Mouse (Mus musculus) liver, embryonic 14.5 days (tissue): Measurements from ENCODE around the gene Prdm13. TPM values are rescaled to one million over a fixed set of nuclear protein-coding genes. Genes with fewer than 3 reads are reported as not detected.

ENCODE experiments used
- ATAC-seq: fragments of 200-750 bp; cut with Nextera tagmentation; 2 replicates; pipeline ENCODE4 v1.8.0; 2017; ENCODE audit warnings: moderate number of reproducible peaks, mild to moderate bottlenecking, moderate library complexity; ENCODE audit not compliant: insufficient read depth
- DNase-seq, 3 experiments: peaks; one replicate each; pipeline ENCODE4 v3.0.0-alpha.2; 2012 to 2013; ENCODE audit warnings: low read depth in 3 of 3, low spot score in 3 of 3
- H3K27ac ChIP-seq: fragments of 300-500 bp; sonication (generic); 2 replicates; pipeline ENCODE4 v1.5.1; 2014; ENCODE audit warnings: moderate library complexity, mild to moderate bottlenecking, control low read depth, inconsistent platforms
- H3K27me3 ChIP-seq: fragments of 300-500 bp; sonication (generic); 2 replicates; pipeline ENCODE4 v1.6.1; 2014; ENCODE audit warnings: mild to moderate bottlenecking, low read length, moderate library complexity; ENCODE audit not compliant: control insufficient read depth, insufficient read depth
- H3K36me3 ChIP-seq: fragments of 300-500 bp; sonication (generic); replicated peaks from 2 replicates; pipeline ENCODE4 v1.6.1; 2014; ENCODE audit warnings: low read depth; ENCODE audit not compliant: control insufficient read depth, insufficient read depth
- H3K4me1 ChIP-seq, 2 experiments: fragments of 200-500 bp in 1 of 2; fragments of 300-500 bp in 1 of 2; sonication (generic) in 1 of 2; replicated peaks; 2 replicates each; pipeline ENCODE4 v1.6.1; 2012 to 2014; ENCODE audit warnings: antibody characterized with exemption in 1 of 2, inconsistent platforms in 1 of 2, low read length in 1 of 2; ENCODE audit not compliant: control insufficient read depth in 2 of 2, insufficient read depth in 2 of 2
- H3K4me2 ChIP-seq: fragments of 300-500 bp; sonication (generic); 2 replicates; pipeline ENCODE4 v1.6.1; 2014; ENCODE audit warnings: low read depth, mild to moderate bottlenecking, control low read depth, moderate library complexity
- H3K4me3 ChIP-seq, 2 experiments: fragments of 200-500 bp in 1 of 2; fragments of 300-500 bp in 1 of 2; sonication (generic) in 1 of 2; 2 replicates each; pipeline ENCODE4 v1.5.1; 2012 to 2014; ENCODE audit warnings: low read depth in 2 of 2, low read length in 2 of 2, mild to moderate bottlenecking in 2 of 2, control low read depth in 1 of 2, inconsistent platforms in 1 of 2, moderate library complexity in 1 of 2; ENCODE audit not compliant: insufficient read depth in 1 of 2
- H3K9ac ChIP-seq: fragments of 300-500 bp; sonication (generic); replicated peaks from 2 replicates; pipeline ENCODE4 v1.6.1; 2014; ENCODE audit warnings: mild to moderate bottlenecking, control low read depth, moderate library complexity
- H3K9me3 ChIP-seq: fragments of 300-500 bp; sonication (generic); 2 replicates; pipeline ENCODE4 v1.6.1; 2016; ENCODE audit warnings: low read length, mixed read lengths; ENCODE audit not compliant: control insufficient read depth
- CTCF ChIP-seq: IDR thresholded peaks from 2 replicates; pipeline ENCODE4 v1.5.1; 2016; ENCODE audit warnings: antibody characterized with exemption, low read depth, control low read depth
- EP300 ChIP-seq: IDR thresholded peaks from 2 replicates; pipeline ENCODE4 v1.6.1; 2016; ENCODE audit warnings: antibody characterized with exemption, low read depth
- WGBS: fragments of 180-500 bp; shearing (Covaris S2); extraction: QIAGEN DNeasy Blood & Tissue Kit; methylation state at CpG from one replicate; pipeline ENCODE4 v1.1.7; 2014; ENCODE audit not compliant: insufficient replicate concordance; 5-methylcytosine and 5-hydroxymethylcytosine counted together
- polyA plus RNA-seq, 2 experiments: library from polyadenylated mRNA; depleted of rRNA in 1 of 2; stranded (reverse) in 1 of 2; unstranded in 1 of 2; fragments of >200 nt; fragmentation: Nextera tagmentation in 1 of 2; extraction: Ambion mirVana in 1 of 2; gene quantifications; 2 replicates each; pipeline versions ENCODE4 v1.2.1 to v1.2.3; 2012 to 2014

The Prdm13 gene
- polyA plus RNA-seq, 2 experiments: not detected

- no peak for ATAC-seq
- no peak overlapping the region for H3K4me2 ChIP-seq
- no peak overlapping the region for H3K4me3 ChIP-seq
- no peak for TF ChIP-seq CTCF
- no peak for TF ChIP-seq EP300
- no peak overlapping the region for H3K27ac ChIP-seq
- 6% methylated on average over 10 of the region's 10 CpGs for WGBS
- peaks cover 97% of the 10 kb centered on the region for H3K27me3 ChIP-seq
- H3K36me3 ChIP-seq: no peaks in the 10 kb centered on the region
- H3K9ac ChIP-seq: no peak overlapping the region
- no peak for DNase-seq
- no peaks in the 10 kb centered on the region for H3K9me3 ChIP-seq
- H3K4me1 ChIP-seq: no peaks in the 10 kb centered on the region
These were observed 4.8 kb downstream of the Prdm13 start for GRCm38 (mm10) chr4:21680971-21681370.

- TF ChIP-seq EP300 (no peak), CTCF (no peak)
- ATAC-seq (no peak), DNase-seq (no peak)
- H3K36me3 ChIP-seq: no peaks in the 10 kb centered on the region
- H3K9me3 ChIP-seq: no peaks in the 10 kb centered on the region
- peaks cover 95% of the 10 kb centered on the region for H3K27me3 ChIP-seq
- WGBS: 4% methylated on average over 42 of the region's 42 CpGs
- peak overlapping the region in 1 of 2 experiments; percentile 35; a peak in 2 of 4 replicates for H3K4me3 ChIP-seq
- H3K4me1 ChIP-seq: no peaks in the 10 kb centered on the region
- peak overlapping the region; percentile 42 for H3K4me2 ChIP-seq
- H3K9ac ChIP-seq: no peak overlapping the region
- no peak overlapping the region for H3K27ac ChIP-seq
These were observed 5.9 kb downstream of the Prdm13 start for GRCm38 (mm10) chr4:21679624-21680480.

GRCm38 (mm10) chr4:21678975-21679623 lies 6.7 kb downstream of the Prdm13 start:
- no peak overlapping the region for H3K27ac ChIP-seq
- no peak overlapping the region for H3K9ac ChIP-seq
- peaks cover 95% of the 10 kb centered on the region for H3K27me3 ChIP-seq
- no peaks in the 10 kb centered on the region for H3K4me1 ChIP-seq
- peak overlapping the region in 1 of 2 experiments; percentile 35; a peak in 2 of 4 replicates for H3K4me3 ChIP-seq
- H3K9me3 ChIP-seq: no peaks in the 10 kb centered on the region
- H3K36me3 ChIP-seq: no peaks in the 10 kb centered on the region
- peak overlapping the region; percentile 42 for H3K4me2 ChIP-seq
- ATAC-seq (no peak; the same call in 1 of the 2 replicates), DNase-seq (no peak)
- no peak for TF ChIP-seq EP300
- WGBS: 1% methylated on average over 51 of the region's 79 CpGs

GRCm38 (mm10) chr4:21678101-21678974 lies 7.4 kb downstream of the Prdm13 start:
- Histone ChIP-seq H3K4me1 (no peaks in the 10 kb centered on the region), H3K4me3 (peak overlapping the region in 1 of 2 experiments; percentile 35; a peak in 2 of 4 replicates), H3K4me2 (peak overlapping the region; percentile 42), H3K9me3 (no peaks in the 10 kb centered on the region), H3K27ac (no peak overlapping the region), H3K36me3 (no peaks in the 10 kb centered on the region), H3K27me3 (peaks cover 91% of the 10 kb centered on the region), H3K9ac (no peak overlapping the region)
- DNase-seq (no peak), ATAC-seq (no peak)
- WGBS: 2% methylated on average over 84 of the region's 84 CpGs
- TF ChIP-seq CTCF: no peak
- TF ChIP-seq EP300: no peak
